Mouse (Mus musculus) cerebellum, postnatal 25 days (tissue): ENCODE data around the gene Trim40.
"Not testable (repeated sequence)": the region's sequence is repeated elsewhere in the genome, so short reads cannot be mapped to it uniquely, and the experiment has no call there.

Experiments used
- DNase-seq, 2 experiments: peaks; one replicate each; pipeline ENCODE4 v3.0.0; 2021; ENCODE audit warnings: mixed read lengths in 2 of 2

The Trim40 gene

GRCm38 (mm10) chr17:36892362-36892761 is 2.4 kb upstream of the Trim40 start:
- peak; percentile 15 to 59 for DNase-seq

- not testable (repeated sequence) for DNase-seq
Observed at GRCm38 (mm10) chr17:36891496-36891895, 1.6 kb upstream of the Trim40 start.

- DNase-seq = no peak
Observed at GRCm38 (mm10) chr17:36885132-36885790, 4.7 kb downstream of the Trim40 start.

- no peak for DNase-seq
Observed at GRCm38 (mm10) chr17:36883350-36883749, 6.6 kb downstream of the Trim40 start.

- no peak for DNase-seq
Observed at GRCm38 (mm10) chr17:36874636-36875035, 15.3 kb downstream of the Trim40 start.

- peak; percentile 15 to 44 for DNase-seq
Observed at GRCm38 (mm10) chr17:36869955-36870810, 19.7 kb downstream of the Trim40 start.

- no peak for DNase-seq
Observed at GRCm38 (mm10) chr17:36869284-36869954, 20.5 kb downstream of the Trim40 start, which contains the start of gene Trim10. Gene Trim10, plus strand, starts transcription at chr17:36869574.

GRCm38 (mm10) chr17:36868836-36869235 is 21.1 kb downstream of the Trim40 start:
- DNase-seq = no peak

- DNase-seq = no peak
Observed at GRCm38 (mm10) chr17:36866719-36867527, 23.0 kb downstream of the Trim40 start, which contains the start of gene Trim15. Gene Trim15, minus strand, starts transcription at chr17:36867210.

GRCm38 (mm10) chr17:36861680-36862079 is 28.2 kb downstream of the Trim40 start:
- no peak for DNase-seq

GRCm38 (mm10) chr17:36858181-36858580 is 31.7 kb downstream of the Trim40 start:
- no peak for DNase-seq

- no peak for DNase-seq
Observed at GRCm38 (mm10) chr17:36856236-36856635, 33.7 kb downstream of the Trim40 start.

- DNase-seq = no peak
Observed at GRCm38 (mm10) chr17:36855484-36855883, 34.4 kb downstream of the Trim40 start.

- no peak for DNase-seq
Observed at GRCm38 (mm10) chr17:36851627-36852026, 38.3 kb downstream of the Trim40 start.

- DNase-seq = no peak
Observed at GRCm38 (mm10) chr17:36851200-36851599, 38.7 kb downstream of the Trim40 start.

GRCm38 (mm10) chr17:36849992-36850391 is 39.9 kb downstream of the Trim40 start:
- no peak for DNase-seq

GRCm38 (mm10) chr17:36848911-36849310 is 41.0 kb downstream of the Trim40 start:
- DNase-seq = no peak

GRCm38 (mm10) chr17:36844725-36845124 is 45.2 kb downstream of the Trim40 start:
- DNase-seq = no peak

GRCm38 (mm10) chr17:36844286-36844719 is 45.6 kb downstream of the Trim40 start:
- DNase-seq = no peak

GRCm38 (mm10) chr17:36843696-36844095 is 46.2 kb downstream of the Trim40 start:
- DNase-seq = no peak

- DNase-seq = no peak
Observed at GRCm38 (mm10) chr17:36840961-36841445, 48.9 kb downstream of the Trim40 start.

- DNase-seq = no peak
Observed at GRCm38 (mm10) chr17:36839931-36840330, 50.0 kb downstream of the Trim40 start.
